Mouse (Mus musculus) spleen, postnatal 14 days (tissue): Measurements from ENCODE around the gene Ripply1.
"Not testable (repeated sequence)": the region's sequence is repeated elsewhere in the genome, so short reads cannot be mapped to it uniquely, and the experiment has no call there.

ENCODE experiments used
- DNase-seq, 2 experiments: peaks; one replicate each; pipeline ENCODE4 v3.0.0; 2021 to 2022; ENCODE audit warnings: low spot score in 2 of 2

Ripply1 gene

DNA sequence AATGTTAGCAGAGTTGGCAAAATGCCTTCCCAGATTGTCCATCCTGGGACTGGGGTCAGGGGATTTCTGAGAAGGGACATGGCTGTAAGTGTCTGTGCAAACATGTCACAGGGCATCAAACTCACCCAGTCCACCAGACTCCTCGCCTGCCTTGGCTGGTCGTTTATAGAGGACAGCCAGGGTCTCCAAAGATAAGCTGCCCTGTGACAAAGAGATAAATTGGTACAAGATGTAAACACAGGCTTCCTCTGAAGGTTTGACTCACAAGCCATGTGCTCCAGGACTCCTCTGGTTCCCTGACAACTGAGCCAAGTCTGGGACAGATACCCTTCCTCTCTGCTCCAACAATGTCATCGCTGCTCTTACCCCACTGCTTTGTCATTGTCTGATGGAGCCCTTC is 1.2 kb downstream of the Ripply1 start:
- no peak for DNase-seq

DNA sequence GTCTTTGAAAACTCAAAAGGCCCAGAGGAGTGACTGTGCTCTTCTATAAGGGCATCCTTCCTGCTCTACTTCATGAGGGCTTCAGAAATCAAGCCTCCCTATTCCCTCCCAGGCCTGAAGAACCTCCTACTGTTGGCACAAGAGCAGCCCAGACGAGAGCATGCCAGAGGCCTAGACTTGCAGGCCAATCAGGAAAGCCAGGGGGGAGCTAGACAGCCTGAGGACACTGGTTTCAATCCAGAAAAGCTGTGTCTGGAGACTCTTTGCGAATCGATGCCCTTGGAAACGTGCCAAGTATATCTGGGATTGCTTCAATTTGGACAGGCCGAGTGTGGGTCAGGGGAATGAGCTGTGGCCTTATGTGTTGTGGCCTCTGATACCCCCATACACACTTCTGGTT is 2.8 kb downstream of the Ripply1 start:
- no peak for DNase-seq

DNA sequence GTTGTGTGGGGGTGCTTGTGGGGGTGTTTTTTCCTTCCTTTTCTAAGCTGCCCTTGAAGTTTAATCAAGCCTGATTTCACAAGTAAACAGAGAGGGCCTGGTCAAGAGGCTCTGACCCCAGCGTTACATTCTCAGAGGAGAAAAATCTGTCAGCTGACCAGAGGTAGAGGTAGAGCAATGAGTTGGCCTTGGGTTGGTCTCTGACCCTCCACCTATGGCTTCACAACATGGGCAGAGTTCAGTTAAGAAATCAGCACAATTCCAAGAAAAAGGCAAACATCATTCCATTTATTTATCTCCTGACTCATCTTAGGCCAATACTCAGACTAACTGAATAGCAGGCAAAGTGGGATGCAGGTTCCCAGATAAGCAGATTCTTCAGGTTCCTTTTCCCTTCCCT is 3.3 kb downstream of the Ripply1 start:
- no peak for DNase-seq

DNA sequence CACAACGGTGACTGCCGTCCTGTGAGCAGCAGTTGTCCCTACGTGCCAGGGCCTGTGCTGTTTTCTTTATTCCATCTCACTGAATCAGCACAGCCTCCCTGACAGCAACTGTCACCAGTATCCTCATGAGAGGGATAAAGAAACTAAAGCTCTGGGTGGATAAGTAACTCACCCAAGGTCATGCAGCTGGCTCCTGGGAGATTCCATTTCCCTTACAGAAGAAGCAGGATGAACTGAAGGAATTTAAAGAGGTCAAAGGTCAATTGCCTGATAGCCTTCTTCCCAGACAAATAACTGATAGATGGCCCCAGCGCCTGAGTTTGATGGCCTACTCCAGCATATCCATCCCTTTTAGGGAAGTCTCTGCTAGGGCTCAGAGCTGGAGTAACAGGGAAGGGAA is 4.8 kb downstream of the Ripply1 start:
- DNase-seq, result no peak

DNA sequence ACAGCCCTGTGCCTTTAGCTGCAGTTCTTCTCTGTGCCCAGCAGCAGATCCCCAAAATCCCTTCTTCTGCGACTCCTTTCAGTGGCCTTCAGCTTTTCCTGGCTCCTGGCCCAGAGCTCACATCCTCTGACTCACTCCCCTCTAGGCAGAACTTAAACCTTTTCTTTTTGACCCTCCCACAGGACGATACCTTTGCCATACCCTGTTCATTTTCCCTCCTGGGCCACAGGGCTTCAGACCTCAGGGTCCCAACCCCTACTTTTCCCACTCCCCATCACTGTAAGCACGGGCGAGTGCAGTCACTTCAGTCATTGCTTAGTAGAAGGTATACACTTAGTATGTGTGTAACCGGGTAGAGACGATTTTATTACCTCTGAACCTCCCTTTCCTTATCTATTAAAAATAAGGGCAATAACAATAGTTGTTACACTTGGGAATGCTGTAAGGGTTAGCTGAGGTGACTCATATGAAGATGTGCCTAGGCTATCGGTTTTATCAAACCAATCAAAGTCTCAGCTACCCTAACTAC is 7.0 kb downstream of the Ripply1 start:
- DNase-seq, result no peak

DNA sequence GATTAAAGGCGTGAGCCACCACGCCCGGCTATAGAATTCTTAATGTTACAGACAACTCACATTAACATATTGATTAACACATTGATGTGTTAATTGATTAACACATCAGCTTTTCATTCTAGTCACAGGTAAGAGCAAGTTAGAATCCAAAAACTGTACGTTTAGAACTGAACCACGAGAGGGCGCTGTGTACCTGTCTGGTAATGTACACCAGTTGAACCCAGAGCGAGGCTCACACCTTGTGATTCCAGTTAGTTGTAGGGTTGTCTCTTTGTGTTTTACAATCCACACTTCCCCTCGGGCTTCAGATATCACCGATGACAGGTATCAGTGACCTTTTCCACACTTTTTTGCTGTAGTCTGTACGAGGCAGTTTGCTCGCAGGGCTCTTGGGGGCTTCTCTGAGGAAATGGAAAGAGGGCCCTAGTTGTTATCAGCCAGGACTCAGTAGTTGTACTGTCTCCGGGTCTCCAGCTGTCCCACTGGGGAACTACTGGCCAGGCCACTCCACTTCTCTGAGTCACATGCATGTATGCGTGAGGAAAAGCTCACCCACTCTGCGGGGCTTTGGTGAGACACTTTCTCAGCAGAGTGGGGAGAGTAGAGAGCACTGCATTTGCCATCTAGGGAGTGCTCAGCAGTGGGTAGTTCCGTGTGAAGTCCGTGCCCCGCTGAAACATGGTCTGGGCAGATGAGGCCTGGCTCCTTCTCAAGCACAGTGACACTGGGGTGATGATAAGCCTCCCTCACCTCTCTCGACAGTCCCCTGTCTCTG is 7.7 kb downstream of the Ripply1 start:
- peak in 1 of 2 experiments; percentile 29 for DNase-seq

DNA sequence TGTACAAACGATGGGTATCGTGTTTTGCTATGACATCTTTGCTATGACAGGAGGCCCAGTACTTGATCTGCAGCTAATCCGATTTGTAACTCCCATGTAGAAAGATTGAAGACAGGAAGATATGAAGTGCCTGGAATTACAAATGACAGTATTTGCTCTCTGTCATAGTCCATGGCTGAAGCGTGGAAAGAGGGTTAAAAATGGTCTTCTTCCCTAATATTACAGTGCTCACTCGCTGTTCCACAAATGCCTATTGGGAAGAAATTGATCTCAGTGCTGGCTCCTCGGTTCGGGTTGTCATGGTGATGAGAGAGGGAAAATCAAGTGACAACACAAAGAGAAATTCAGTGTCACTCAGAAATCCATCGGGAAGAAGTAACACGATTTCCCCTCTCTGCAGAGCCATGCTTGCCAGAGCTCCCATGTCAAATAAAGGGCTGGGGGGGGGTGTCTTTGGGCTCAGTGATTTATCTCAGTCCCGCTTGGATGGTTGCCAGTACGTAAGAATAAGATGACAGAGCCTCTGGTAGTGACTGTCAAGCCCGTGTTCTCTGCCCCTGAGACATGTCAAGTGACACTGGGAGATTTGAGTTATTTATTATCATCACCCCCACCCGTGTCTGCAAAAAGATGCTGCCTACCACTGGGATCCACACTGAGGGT is 12.0 kb downstream of the Ripply1 start:
- DNase-seq, result no peak

DNA sequence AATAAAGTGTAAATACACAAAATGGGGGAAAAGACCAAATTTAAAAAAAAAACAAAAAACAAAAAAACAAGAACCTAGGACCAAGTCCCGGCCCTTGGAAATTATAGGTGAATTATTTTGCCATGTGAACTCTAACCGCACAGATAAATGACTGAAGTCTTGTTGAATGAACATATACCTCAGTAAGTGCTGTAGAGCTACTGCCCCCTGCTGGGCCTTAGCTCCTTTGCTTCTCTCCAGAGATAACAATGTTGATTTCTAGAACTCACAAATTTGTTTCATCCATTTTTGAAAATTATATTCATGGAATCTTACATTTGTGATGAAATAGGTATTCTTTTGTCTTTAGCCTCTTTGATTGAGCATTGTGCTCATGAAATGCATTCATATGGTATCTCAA is 19.6 kb downstream of the Ripply1 start:
- DNase-seq, result no peak

DNA sequence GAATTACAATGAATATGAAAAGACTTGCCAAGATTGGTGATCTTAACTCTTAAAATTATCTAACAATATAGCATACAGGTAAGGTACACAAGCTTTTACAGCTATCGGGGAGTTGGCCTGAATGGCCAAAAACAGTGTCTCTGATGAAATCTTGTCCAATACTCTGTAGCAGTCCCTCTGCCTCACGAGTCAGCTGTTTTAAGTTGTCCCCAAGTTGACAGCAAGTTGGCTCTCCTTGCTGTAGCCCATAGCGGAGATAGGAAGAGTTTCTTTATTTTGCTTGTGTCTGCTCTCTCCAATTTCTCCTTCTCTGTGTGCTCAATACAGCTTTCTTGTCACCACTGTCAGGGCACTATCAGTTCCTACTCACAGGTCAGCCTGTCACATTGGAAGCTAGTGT is 23.5 kb downstream of the Ripply1 start:
- DNase-seq, result not testable (repeated sequence)

DNA sequence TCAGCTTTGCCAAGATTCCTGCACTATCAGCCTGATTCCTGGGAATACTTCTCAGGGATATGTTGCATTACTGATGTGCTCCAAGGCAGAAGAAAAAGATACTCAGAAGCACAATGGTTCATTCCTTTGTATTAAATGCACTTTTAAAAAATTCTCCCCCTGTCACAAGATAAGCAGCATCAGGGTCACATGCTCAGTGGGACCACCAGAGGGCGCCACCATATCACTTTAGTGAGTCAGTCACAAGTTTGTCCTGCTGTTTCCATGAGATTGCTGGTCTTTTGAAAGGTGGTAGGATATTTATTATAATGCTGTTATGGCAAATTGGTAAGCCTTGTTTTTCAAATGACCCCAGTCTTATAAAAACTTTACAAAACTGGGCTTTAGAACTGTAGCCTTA is 30.3 kb downstream of the Ripply1 start:
- peak in 1 of 2 experiments; percentile 21 for DNase-seq

DNA sequence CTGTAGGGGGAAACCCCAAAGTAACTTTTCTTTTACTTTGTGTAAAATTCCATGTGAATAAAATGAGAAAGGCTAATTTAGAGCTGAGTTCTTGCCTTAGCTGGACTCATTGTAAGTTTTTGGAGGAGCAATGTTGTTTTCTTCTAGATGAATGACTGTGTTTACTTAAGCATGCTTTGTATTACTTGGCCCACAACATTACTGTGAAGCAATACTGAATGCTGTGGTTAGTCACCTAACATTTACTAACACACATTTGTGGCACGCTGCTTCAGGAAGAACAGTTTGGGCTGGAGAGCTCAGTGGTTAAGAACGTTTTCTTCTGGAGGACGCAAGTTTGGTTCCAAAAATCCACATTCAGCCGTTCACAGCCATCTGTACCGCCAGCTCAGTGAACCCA is 45.1 kb downstream of the Ripply1 start:
- no peak for DNase-seq

DNA sequence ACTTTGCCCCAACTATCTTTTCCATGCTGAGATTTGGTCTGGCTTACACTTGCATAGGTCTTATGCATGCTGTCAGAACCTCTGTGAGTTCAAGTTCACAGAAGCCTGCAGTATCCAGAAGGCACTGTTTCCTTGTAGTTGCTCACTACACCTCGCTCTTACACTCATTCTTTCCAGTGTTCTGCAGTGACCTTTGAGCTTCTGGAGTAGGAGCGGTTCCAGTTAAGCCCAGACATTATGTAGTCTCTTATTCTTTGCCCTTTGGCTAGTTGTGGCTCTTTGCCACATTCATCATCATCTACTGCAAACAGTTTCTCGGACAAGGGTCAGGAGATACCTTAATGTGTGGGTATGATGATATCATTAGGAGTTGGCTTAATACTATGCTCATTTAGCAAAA is 51.6 kb downstream of the Ripply1 start:
- DNase-seq, result no peak
